22 mouse cellular contexts compared by ENCODE assay signal in the genomic region with DNA sequence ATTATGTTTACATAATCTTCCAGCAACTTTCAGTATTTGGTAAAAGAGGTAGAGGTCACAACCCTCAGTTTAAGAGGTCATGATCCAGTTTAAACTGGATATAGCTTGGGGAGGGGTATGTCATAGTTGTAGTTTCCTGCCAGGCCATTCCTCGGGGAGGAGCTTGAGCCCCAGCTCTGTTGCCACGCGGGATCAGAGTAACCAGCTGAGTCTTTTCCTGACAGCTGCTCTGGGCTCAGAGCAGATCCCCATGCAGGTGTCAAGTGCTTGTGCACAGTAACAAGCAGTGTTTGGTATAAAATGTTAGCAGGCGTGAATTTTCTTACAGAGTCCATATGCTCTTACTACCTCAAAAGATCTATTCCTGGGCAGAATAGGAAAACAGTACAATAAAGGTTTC.
DNase-seq lines count a peak whose midpoint lies in the region; ATAC-seq and TF ChIP-seq lines count a peak whose summit lies in the region.
"Had no signal": no experiment of that assay in that cellular context is flagged by ENCODE, and none has a peak within 500 bp of the region (broad histone marks: within the 10 kb centered on the region; RNA-seq: fewer than 3 reads in every experiment).

No protein-coding gene starts in this region.

- TF ChIP-seq POLR2A in brain, embryonic 14.5 days (IDR thresholded peaks at IDR 0.05; ENCODE audit: borderline replicate concordance, extremely low read depth, insufficient read depth, insufficient read length, poor library complexity, severe bottlenecking) = no peak

- no peaks in the 10 kb centered on the region for H3K27me3 ChIP-seq in lung, embryonic 14.5 days (ENCODE audit: insufficient read depth, low read length)
- H3K27me3 ChIP-seq in limb, embryonic 13.5 days = no peaks in the 10 kb centered on the region
- H3K27me3 ChIP-seq: kidney, embryonic 15.5 days; liver, embryonic 15.5 days had no signal

- no peak for ATAC-seq in lung, embryonic 14.5 days (ENCODE audit: insufficient read depth)
- ATAC-seq in limb, embryonic 13.5 days (ENCODE audit: low FRiP score, low read depth) = peak; percentile 71; the same call in 1 of the 2 replicates
- ATAC-seq: intestine, postnatal 0 days had no signal

- 31% methylated on average over 4 of the region's 4 CpGs for WGBS in lung, embryonic 14.5 days
- WGBS in limb, embryonic 13.5 days = 21% methylated on average over 4 of the region's 4 CpGs

- no peaks in the 10 kb centered on the region for H3K9me3 ChIP-seq in lung, embryonic 14.5 days (ENCODE audit: low read depth, low read length)
- peaks cover 4% of the 10 kb centered on the region; the same call in 1 of the 2 replicates for H3K9me3 ChIP-seq in limb, embryonic 13.5 days
- H3K9me3 ChIP-seq: kidney, embryonic 15.5 days; liver, embryonic 15.5 days had no signal

- H3K4me2 ChIP-seq in lung, embryonic 14.5 days = no peak overlapping the region
- no peak overlapping the region for H3K4me2 ChIP-seq in limb, embryonic 13.5 days (replicated peaks)
- H3K4me2 ChIP-seq: heart, embryonic 11.5 days; kidney, embryonic 15.5 days; liver, embryonic 15.5 days; midbrain, embryonic 11.5 days had no signal

- no peak overlapping the region for H3K4me3 ChIP-seq in lung, embryonic 14.5 days (ENCODE audit: low read depth, low read length)
- H3K4me3 ChIP-seq in limb, embryonic 13.5 days = no peak overlapping the region
- H3K4me3 ChIP-seq: forebrain, embryonic 10.5 days; kidney, embryonic 15.5 days; liver, embryonic 15.5 days had no signal

- no peaks in the 10 kb centered on the region for H3K36me3 ChIP-seq in lung, embryonic 14.5 days (ENCODE audit: insufficient read depth)
- no peaks in the 10 kb centered on the region for H3K36me3 ChIP-seq in limb, embryonic 13.5 days
- H3K36me3 ChIP-seq: forebrain, embryonic 10.5 days; kidney, embryonic 15.5 days; liver, embryonic 15.5 days had no signal

- TF ChIP-seq CTCF in lung, embryonic 14.5 days (IDR thresholded peaks at IDR 0.05; ENCODE audit: low read depth) = no peak
- no peak for TF ChIP-seq CTCF in brain, embryonic 14.5 days (IDR thresholded peaks at IDR 0.05; ENCODE audit: borderline replicate concordance, extremely low read depth, insufficient read depth, insufficient read length)

- H3K4me1 ChIP-seq in lung, embryonic 14.5 days (ENCODE audit: insufficient read depth) = no peaks in the 10 kb centered on the region
- H3K4me1 ChIP-seq in limb, embryonic 13.5 days = no peaks in the 10 kb centered on the region
- H3K4me1 ChIP-seq: forebrain, embryonic 10.5 days; kidney, embryonic 15.5 days; liver, embryonic 15.5 days had no signal

- no peak overlapping the region for H3K27ac ChIP-seq in lung, embryonic 14.5 days (ENCODE audit: low read depth)
- H3K27ac ChIP-seq in limb, embryonic 13.5 days = no peak overlapping the region
- H3K27ac ChIP-seq: forebrain, embryonic 10.5 days; kidney, embryonic 15.5 days; liver, embryonic 15.5 days; macrophage had no signal

- H3K9ac ChIP-seq in lung, embryonic 14.5 days = no peak overlapping the region
- no peak overlapping the region for H3K9ac ChIP-seq in limb, embryonic 13.5 days
- H3K9ac ChIP-seq: kidney, embryonic 15.5 days; liver, embryonic 15.5 days had no signal

- DNase-seq in embryo, embryonic 10 days (ENCODE audit: low spot score) = peak; percentile 20
- no peak for DNase-seq in embryo, embryonic 9.5 days (ENCODE audit: extremely low spot score)
- DNase-seq in lung, embryonic 14.5 days = peak; percentile 12
- no peak for DNase-seq in lung, postnatal 10 days
- DNase-seq in brain, embryonic 14.5 days (ENCODE audit: low read depth) = peak; percentile 47
- no peak for DNase-seq in spleen, postnatal 10 days (ENCODE audit: low spot score in 2 of 2)
- DNase-seq in cerebellum, postnatal 36 days = no peak
- DNase-seq: adrenal gland, postnatal 25 days; cerebellum, adult 11 months; cerebellum, postnatal 10 days; heart, postnatal 10 days; kidney, postnatal 36 days; layer of hippocampus, postnatal 36 days; liver had no signal

Comparison
In these comparisons a context has a peak if more than half of its experiments do, and no peak if none do; other contexts are left out.
1. DNase-seq: peak in embryo, embryonic 10 days (single experiment), lung, embryonic 14.5 days (single experiment) and brain, embryonic 14.5 days (single experiment); none in embryo, embryonic 9.5 days (single experiment), lung, postnatal 10 days (single experiment), spleen, postnatal 10 days (0 of 2) and cerebellum, postnatal 36 days (0 of 2).